Mouse (Mus musculus) spleen, postnatal 4 days (tissue): Measurements from ENCODE around the gene Hmgb4.

Experiments used
- DNase-seq, 2 experiments: peaks; one replicate each; pipeline ENCODE4 v3.0.0; 2022; ENCODE audit warnings: low spot score in 2 of 2

Hmgb4 gene

GRCm38 (mm10) chr4:128260907-128261560, at the start of gene Hmgb4:
TSS of gene Hmgb4 (minus strand) at chr4:128260957.
- no peak for DNase-seq

- DNase-seq = no peak
Observed at GRCm38 (mm10) chr4:128306011-128306410, 45.3 kb upstream of the Hmgb4 start.

- no peak for DNase-seq
Observed at GRCm38 (mm10) chr4:128304049-128304448, 43.3 kb upstream of the Hmgb4 start.

- DNase-seq = no peak
Observed at GRCm38 (mm10) chr4:128288095-128288494, 27.3 kb upstream of the Hmgb4 start.

GRCm38 (mm10) chr4:128285009-128285408, 24.3 kb upstream of the Hmgb4 start:
- no peak for DNase-seq

- DNase-seq = no peak
Observed at GRCm38 (mm10) chr4:128275586-128275985, 14.8 kb upstream of the Hmgb4 start.

- DNase-seq = no peak
Observed at GRCm38 (mm10) chr4:128275116-128275515, 14.4 kb upstream of the Hmgb4 start.

- DNase-seq = no peak
Observed at GRCm38 (mm10) chr4:128273146-128273545, 12.4 kb upstream of the Hmgb4 start.

- no peak for DNase-seq
Observed at GRCm38 (mm10) chr4:128272501-128272900, 11.7 kb upstream of the Hmgb4 start.

GRCm38 (mm10) chr4:128270931-128271330, 10.2 kb upstream of the Hmgb4 start:
- no peak for DNase-seq

- DNase-seq = no peak
Observed at GRCm38 (mm10) chr4:128270177-128270576, 9.4 kb upstream of the Hmgb4 start.

- DNase-seq = no peak
Observed at GRCm38 (mm10) chr4:128269261-128269875, 8.6 kb upstream of the Hmgb4 start.

GRCm38 (mm10) chr4:128265341-128265740, 4.6 kb upstream of the Hmgb4 start:
- no peak for DNase-seq

GRCm38 (mm10) chr4:128264491-128264890, 3.7 kb upstream of the Hmgb4 start:
- DNase-seq = no peak

- DNase-seq = no peak
Observed at GRCm38 (mm10) chr4:128259211-128259610, 1.5 kb downstream of the Hmgb4 start.

- no peak for DNase-seq
Observed at GRCm38 (mm10) chr4:128248676-128249075, 12.1 kb downstream of the Hmgb4 start.

GRCm38 (mm10) chr4:128245201-128245600, 15.6 kb downstream of the Hmgb4 start:
- no peak for DNase-seq

- DNase-seq = no peak
Observed at GRCm38 (mm10) chr4:128241854-128242356, 18.9 kb downstream of the Hmgb4 start.

- DNase-seq = no peak
Observed at GRCm38 (mm10) chr4:128241075-128241853, 19.5 kb downstream of the Hmgb4 start.

GRCm38 (mm10) chr4:128239113-128239512, 21.6 kb downstream of the Hmgb4 start:
- DNase-seq = no peak

GRCm38 (mm10) chr4:128233458-128233857, 27.3 kb downstream of the Hmgb4 start:
- DNase-seq = no peak
